Mouse (Mus musculus) mature B cell (primary cell): Measurements from ENCODE around the gene S100a5.

Experiments used
- in situ Hi-C: fragments of 300-500 bp; cut with MboI; formaldehyde crosslinking; loops from 2 replicates; pipeline ENCODE4 v1.14.3; 2019

S100a5 gene

GRCm38 (mm10) chr3:90600036-90600435 is 8.3 kb upstream of the S100a5 start:
- in situ Hi-C loops: no loop called here

GRCm38 (mm10) chr3:90600458-90601195 is 7.7 kb upstream of the S100a5 start:
- in situ Hi-C loops: no loop called here

- in situ Hi-C loops: no loop called here
Measured at GRCm38 (mm10) chr3:90601486-90602110, 6.7 kb upstream of the S100a5 start, which contains the start of gene Gm42674. Gene Gm42674, plus strand, starts transcription at chr3:90601904.

GRCm38 (mm10) chr3:90603623-90604022 is 4.7 kb upstream of the S100a5 start, which contains the start of gene S100a4:
Gene S100a4, plus strand, starts transcription at chr3:90603771.
- in situ Hi-C loops: no loop called here

DNA sequence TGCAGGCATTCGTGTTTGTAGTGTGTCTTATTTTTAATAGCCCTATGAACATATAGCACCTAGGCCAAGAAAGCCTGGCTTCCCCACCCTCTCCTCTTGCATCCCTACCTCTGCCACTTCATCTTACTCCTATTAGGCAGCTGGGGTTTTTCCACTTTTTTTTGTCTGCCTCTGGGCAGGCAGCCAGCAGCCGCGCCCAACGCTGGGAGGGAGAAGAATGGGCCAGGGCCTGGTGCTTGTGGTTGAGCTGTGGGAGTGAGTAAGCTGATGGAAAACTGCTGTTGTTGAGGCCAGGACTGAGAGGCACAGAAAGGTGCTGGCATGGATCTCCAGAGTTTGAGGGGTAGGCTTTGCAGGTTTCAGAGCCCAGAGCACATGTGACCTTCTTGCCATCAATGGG is 3.9 kb upstream of the S100a5 start:
- in situ Hi-C loops: no loop called here

DNA sequence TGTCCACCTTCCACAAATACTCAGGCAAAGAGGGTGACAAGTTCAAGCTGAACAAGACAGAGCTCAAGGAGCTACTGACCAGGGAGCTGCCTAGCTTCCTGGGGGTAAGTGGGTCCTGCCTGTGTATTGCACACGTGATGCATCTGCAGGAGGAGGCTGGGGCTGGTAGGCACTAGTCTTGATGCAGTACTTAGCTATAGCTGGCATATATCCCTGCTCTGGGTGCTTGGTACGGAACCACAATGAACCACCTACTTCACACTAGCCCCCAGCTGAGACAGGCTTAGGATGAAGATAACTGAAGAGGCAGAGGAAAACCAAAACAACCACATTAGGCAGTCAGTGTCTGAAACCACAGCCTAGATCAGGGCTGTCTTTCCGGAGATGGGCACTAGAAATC is 3.3 kb upstream of the S100a5 start:
- in situ Hi-C loops: no loop called here

- in situ Hi-C loops: no loop called here
Measured at GRCm38 (mm10) chr3:90605736-90606135, 2.6 kb upstream of the S100a5 start.

DNA sequence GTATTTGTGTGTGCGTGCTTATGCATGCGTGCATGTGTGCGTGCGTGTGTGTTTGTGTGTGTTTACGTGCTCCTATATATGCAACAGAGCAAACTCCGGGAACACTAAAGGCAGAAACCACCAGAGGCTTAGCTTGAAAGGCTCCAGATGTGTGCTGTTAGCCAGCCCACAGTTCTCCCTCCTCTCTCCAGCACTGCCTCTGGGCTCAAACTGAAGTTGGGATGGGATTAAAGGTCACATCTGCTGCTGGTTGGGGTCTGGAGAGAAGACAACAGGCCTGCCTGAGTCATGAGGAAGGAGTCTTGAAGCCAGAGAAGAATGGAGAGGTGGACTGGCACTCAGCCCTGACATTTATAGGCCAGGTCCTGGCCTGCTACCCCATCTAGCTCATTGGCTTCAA is 2.1 kb upstream of the S100a5 start:
- in situ Hi-C loops: no loop called here

GRCm38 (mm10) chr3:90607361-90607760 is 962 bp upstream of the S100a5 start:
- in situ Hi-C loops: no loop called here

DNA sequence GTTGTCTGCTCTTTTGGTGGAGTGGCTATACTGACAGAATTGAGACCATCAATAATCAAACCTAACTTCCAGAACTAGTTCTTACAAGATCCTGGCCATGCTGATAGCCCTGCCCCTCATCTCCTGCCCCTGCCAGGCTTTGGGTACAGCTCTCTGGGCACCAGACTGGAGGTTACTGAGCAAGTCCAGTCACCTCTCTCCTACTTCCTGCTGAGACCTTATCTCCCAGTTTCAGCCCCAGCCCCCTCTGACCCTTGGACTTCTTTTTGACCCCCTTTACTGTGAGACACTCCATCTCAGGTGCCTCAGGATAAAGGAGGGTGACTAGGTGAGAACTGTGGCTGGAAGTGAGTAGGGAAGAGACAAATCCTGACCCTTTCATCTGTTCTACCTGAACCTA is 779 bp downstream of the S100a5 start:
- in situ Hi-C loops: no loop called here

DNA sequence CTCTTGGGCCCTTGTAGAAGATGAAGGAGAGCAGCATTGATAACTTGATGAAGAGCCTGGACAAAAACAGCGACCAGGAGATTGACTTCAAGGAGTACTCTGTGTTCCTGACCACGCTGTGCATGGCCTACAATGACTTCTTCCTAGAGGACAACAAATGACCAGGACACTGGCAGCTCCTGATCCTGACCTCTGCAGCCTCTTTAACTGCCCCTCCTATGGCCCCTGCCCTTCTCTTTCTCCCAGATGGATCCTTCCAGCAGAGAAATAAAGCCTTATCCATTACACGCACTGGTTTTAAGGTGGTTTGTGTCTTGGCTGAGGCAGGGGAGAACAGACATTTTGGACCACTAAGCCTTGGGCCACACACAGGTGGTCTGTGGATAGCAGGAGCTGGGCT is 3.2 kb downstream of the S100a5 start:
- in situ Hi-C loops: loop anchor here (10.0 kb wide), 1 partner anchor 97 kb away; the partner anchor contains the start of genes S100a1 and S100a13

- in situ Hi-C loops: loop anchor here (10.0 kb wide), 1 partner anchor 97 kb away; the partner anchor contains the start of genes S100a1 and S100a13
Measured at GRCm38 (mm10) chr3:90612061-90612460, 3.7 kb downstream of the S100a5 start.

DNA sequence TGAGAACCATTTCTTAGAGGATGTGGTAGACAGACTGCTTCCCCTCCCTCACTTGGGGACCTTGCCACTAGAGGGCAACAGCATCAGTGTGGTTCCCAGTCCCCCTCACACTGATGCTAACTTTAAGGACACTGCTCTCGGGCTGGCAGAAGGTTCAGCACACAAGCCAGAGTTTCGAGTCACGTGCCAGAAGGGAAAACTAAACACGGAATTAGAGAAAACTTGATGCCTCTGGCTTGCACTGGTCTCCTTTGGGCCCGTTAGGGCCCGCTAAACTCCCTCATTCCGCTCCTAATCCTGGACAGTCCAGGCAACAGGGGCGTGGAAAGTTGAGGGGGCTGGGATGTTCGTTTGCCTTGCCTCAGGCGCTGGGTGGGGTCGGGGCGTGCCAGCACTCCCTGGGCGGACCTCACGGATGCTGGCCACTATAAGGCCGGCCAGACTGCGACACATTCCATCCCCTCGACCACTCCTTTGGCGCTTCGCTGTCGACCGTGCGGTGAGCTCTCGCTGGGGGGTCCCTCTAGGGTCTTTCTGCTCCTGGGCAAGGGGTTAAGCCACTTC is 4.5 kb downstream of the S100a5 start, which contains the start of gene S100a6:
S100a6 (plus strand) TSS at position 155 of the 564 bp plus-strand sequence.
- in situ Hi-C loops: loop anchor here (10.0 kb wide), 1 partner anchor 98 kb away; the partner anchor contains the start of genes S100a1 and S100a13

DNA sequence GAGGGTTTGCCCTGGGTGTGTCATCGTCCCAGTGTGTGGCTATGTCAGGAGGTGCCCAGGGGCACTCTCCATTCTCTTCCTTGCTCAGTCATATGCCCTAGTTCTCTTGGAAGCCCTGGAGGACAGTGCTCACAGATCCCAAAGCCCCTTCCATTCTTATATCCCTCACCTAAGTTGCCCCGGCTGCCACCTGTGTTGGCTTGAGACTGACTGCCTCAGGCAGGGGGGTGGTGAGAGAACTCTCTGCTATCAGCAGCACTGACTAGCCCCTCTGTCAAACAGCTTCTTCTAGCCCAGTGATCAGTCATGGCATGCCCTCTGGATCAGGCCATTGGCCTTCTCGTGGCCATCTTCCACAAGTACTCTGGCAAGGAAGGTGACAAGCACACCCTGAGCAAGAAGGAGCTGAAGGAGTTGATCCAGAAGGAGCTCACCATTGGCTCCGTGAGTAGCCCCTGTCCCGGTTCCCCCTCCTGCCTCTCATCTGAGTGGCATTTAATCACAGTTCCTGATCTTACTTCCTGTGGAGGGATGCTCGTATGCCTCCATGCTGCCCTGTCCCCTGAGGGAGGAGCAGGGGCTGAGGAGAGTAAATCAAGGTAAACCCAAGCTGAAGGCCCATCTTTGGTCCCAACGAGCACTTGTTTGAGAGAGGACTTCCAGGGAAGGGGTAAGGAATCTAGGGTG is 5.3 kb downstream of the S100a5 start:
- in situ Hi-C loops: loop anchor here (10.0 kb wide), 1 partner anchor 99 kb away; the partner anchor contains the start of genes S100a1 and S100a13

DNA sequence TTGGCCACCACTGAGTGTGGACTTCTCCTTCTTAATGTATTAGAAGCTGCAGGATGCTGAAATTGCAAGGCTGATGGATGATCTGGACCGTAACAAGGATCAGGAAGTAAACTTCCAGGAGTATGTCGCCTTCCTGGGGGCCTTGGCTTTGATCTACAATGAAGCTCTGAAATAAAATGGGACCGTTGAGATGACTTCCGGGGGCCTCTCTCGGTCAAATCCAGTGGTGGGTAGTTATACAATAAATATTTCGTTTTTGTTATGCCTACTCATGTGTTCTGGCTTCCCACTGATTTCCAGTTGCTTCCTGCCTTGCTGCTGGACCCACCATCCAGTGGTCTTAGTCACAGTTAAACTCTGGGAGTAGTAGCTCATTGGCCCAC is 5.8 kb downstream of the S100a5 start:
- in situ Hi-C loops: loop anchor here (10.0 kb wide), 1 partner anchor 99 kb away; the partner anchor contains the start of genes S100a1 and S100a13

- in situ Hi-C loops: loop anchor here (5.0 to 10.0 kb wide), 2 partner anchors 32 to 100 kb away; partner anchors contain the start of genes S100a1 and S100a13
Measured at GRCm38 (mm10) chr3:90614611-90615251, 6.4 kb downstream of the S100a5 start.

- in situ Hi-C loops: loop anchor here (5.0 to 10.0 kb wide), 2 partner anchors 33 to 101 kb away; partner anchors contain the start of genes S100a1 and S100a13
Measured at GRCm38 (mm10) chr3:90615415-90615814, 7.1 kb downstream of the S100a5 start.

GRCm38 (mm10) chr3:90615911-90616310 is 7.6 kb downstream of the S100a5 start:
- in situ Hi-C loops: loop anchor here (5.0 to 10.0 kb wide), 2 partner anchors 34 to 101 kb away; partner anchors contain the start of genes S100a1 and S100a13

GRCm38 (mm10) chr3:90617586-90617985 is 9.3 kb downstream of the S100a5 start:
- in situ Hi-C loops: loop anchor here (5.0 to 10.0 kb wide), 2 partner anchors 35 to 103 kb away; partner anchors contain the start of genes S100a1 and S100a13

DNA sequence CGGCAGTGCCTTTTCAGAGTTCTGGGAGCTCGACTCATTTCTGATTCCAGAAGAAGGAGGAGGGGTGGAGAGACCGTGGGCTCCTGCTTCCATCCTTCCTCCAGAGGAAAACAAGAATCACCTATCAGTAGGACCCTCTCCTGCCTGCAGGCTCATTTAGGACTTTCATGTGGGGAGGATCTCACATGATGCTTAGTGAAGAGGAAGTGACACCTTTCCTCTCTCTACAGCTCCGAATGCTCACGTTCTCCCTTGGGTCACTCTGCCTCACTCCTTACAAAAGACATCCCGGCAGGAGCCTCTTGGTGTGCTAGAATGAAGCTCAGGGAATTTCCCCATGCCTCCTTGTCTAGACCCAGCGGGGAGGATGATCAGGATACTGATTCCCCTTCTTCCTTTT is 13.2 kb downstream of the S100a5 start:
- in situ Hi-C loops: no loop called here
